Mouse (Mus musculus): ENCODE measurements around the gene BC107364. TPM values are rescaled to one million over a fixed set of nuclear protein-coding genes. Genes with fewer than 3 reads are reported as not detected.
A peak's percentile ranks its signal among the peaks of the same experiment; 100 is the strongest.

BC107364 gene
- polyA plus RNA-seq, 2 experiments, result not detected

DNA sequence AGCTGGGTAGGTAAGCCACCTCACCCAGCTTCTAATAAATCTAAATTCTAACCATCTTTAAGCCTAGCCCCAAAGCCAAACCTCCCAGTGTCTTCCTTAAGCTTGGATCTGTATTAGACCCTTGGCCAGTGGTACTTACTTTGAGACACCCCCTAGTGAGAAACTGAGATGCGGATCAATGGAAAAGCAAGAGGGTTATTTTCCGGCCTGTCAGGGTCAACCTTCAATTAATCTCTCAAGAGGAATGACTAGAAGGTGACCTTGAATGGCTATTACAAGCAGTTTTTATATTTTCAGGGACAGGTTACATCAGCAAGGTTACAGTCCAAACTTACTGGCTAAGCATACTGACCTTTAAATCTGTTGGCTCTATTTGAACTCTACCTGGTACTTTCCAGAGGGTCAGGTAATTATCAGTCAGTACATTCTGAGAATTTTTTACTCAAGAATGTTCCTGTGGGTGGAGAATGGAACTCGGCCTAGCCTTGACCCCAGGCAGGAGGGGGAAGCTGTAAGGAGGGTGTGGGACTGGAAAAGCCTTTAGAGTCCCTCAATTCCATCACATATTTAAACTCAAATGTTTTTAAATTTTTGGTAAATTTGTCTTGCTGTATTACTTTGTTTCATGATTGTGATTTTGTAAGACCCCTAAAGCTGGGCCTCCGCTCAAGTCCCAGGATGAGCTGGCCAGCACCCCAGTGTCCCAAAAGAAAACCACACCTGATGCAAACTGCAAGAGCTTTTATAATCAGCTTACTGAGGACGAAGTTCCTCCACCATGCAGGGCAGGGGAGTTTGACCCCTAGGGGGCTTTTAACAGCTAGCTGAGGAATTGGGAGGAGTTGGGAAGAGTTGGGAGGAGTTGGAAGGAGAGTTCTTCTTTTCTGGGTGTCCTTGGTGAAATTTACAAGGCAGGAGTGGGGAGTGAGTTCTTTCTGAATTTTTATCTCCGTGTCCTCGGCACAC lies 34.0 kb downstream of the BC107364 start:
- WGBS, result 77% methylated on average over 7 of the region's 7 CpGs

DNA sequence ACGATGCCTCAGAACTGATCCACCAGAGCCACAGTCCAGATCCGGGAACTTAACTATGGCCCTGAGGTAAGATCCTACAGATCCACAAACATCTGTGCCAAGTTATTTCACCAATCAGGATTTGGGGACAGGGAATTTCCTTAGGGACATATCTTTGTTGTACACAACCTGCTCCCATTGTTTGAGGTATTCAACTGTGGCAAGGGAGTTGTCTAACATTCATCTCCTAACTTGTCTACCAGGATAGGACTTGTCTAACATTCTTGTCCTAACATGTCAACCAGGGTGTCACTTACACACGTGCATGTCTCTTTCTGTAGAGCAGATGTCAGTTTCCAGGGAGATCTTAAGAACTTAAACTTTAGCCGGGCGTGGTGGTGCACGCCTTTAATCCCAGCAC lies 35.5 kb downstream of the BC107364 start:
- Histone ChIP-seq H3K9ac (ENCODE audit: low read depth, low read length, severe bottlenecking) (no peak overlapping the region), H3K9me3 (ENCODE audit: control insufficient read depth, low read length) (no peaks in the 10 kb centered on the region), H3K4me1 (ENCODE audit: control insufficient read depth, insufficient read depth, low read length) (no peaks in the 10 kb centered on the region), H3K4me2 (replicated peaks; ENCODE audit: low read depth, low read length, severe bottlenecking) (no peak overlapping the region), H3K27ac (replicated peaks; ENCODE audit: low read depth, low read length) (no peak overlapping the region), H3K27me3 (ENCODE audit: control insufficient read depth, insufficient read depth, low read length) (no peaks in the 10 kb centered on the region), H3K36me3 (ENCODE audit: control insufficient read depth, insufficient read depth, low read length) (0 out of 2 replicates have a peak, but pooled peaks cover 4% of the 10 kb centered on the region), H3K4me3 (replicated peaks; ENCODE audit: low read length) (no peak overlapping the region)
- no peak for DNase-seq (ENCODE audit: low spot score)
- TF ChIP-seq POLR2A (IDR thresholded peaks at IDR 0.05; ENCODE audit: borderline replicate concordance, extremely low read depth, insufficient read depth, insufficient read length), result no peak
- ATAC-seq (ENCODE audit: low FRiP score, low read depth), result no peak
- WGBS, result 84% methylated on average over 6 of the region's 6 CpGs

More for the DNA sequence above, 34.0 kb downstream of the BC107364 start:
- no peak for ATAC-seq (ENCODE audit: low FRiP score, low read depth)
- no peak overlapping the region for H3K4me2 ChIP-seq (replicated peaks; ENCODE audit: low read depth, low read length, severe bottlenecking)
- H3K27me3 ChIP-seq (ENCODE audit: control insufficient read depth, insufficient read depth, low read length), result no peaks in the 10 kb centered on the region
- no peaks in the 10 kb centered on the region for H3K36me3 ChIP-seq (ENCODE audit: control insufficient read depth, insufficient read depth, low read length)
- H3K4me1 ChIP-seq (ENCODE audit: control insufficient read depth, insufficient read depth, low read length), result no peaks in the 10 kb centered on the region
- TF ChIP-seq POLR2A (IDR thresholded peaks at IDR 0.05; ENCODE audit: borderline replicate concordance, extremely low read depth, insufficient read depth, insufficient read length), result no peak
- H3K4me3 ChIP-seq (replicated peaks; ENCODE audit: low read length), result no peak overlapping the region
- no peak overlapping the region for H3K9ac ChIP-seq (ENCODE audit: low read depth, low read length, severe bottlenecking)
- no peak for DNase-seq (ENCODE audit: low spot score)
- H3K9me3 ChIP-seq (ENCODE audit: control insufficient read depth, low read length), result no peaks in the 10 kb centered on the region
- H3K27ac ChIP-seq (replicated peaks; ENCODE audit: low read depth, low read length), result no peak overlapping the region

DNA sequence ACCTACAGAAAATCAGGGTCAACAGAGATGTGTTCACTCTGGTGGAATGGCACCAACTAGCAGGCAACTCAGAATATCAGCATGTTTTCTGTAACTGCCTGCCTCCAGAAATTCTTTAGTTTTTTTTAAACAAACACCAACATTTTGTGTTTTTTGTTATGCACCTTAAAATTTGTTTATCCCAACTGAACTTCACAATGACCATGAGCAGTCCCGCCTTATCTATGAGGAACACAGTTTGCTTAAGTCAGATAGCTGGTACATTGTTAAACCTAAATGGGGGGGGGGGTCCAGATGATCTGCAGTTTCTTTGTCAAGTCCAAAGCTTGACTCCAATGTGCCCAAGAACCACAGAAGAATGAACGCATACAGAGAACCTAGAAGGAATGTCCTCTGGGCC lies 36.0 kb downstream of the BC107364 start:
- no peak overlapping the region for H3K4me2 ChIP-seq (replicated peaks; ENCODE audit: low read depth, low read length, severe bottlenecking)
- no peak for TF ChIP-seq POLR2A (IDR thresholded peaks at IDR 0.05; ENCODE audit: borderline replicate concordance, extremely low read depth, insufficient read depth, insufficient read length)
- H3K4me1 ChIP-seq (ENCODE audit: control insufficient read depth, insufficient read depth, low read length), result no peaks in the 10 kb centered on the region
- no peak for ATAC-seq (ENCODE audit: low FRiP score, low read depth)
- DNase-seq (ENCODE audit: low spot score), result no peak
- H3K36me3 ChIP-seq (ENCODE audit: control insufficient read depth, insufficient read depth, low read length), result 0 out of 2 replicates have a peak, but pooled peaks cover 4% of the 10 kb centered on the region
- whole genome bisulfite sequencing, result 85% methylated on average over 2 of the region's 2 CpGs
- H3K27me3 ChIP-seq (ENCODE audit: control insufficient read depth, insufficient read depth, low read length), result no peaks in the 10 kb centered on the region
- no peak overlapping the region for H3K4me3 ChIP-seq (replicated peaks; ENCODE audit: low read length)
- H3K9me3 ChIP-seq (ENCODE audit: control insufficient read depth, low read length), result no peaks in the 10 kb centered on the region
- H3K9ac ChIP-seq (ENCODE audit: low read depth, low read length, severe bottlenecking), result no peak overlapping the region
- no peak overlapping the region for H3K27ac ChIP-seq (replicated peaks; ENCODE audit: low read depth, low read length)

DNA sequence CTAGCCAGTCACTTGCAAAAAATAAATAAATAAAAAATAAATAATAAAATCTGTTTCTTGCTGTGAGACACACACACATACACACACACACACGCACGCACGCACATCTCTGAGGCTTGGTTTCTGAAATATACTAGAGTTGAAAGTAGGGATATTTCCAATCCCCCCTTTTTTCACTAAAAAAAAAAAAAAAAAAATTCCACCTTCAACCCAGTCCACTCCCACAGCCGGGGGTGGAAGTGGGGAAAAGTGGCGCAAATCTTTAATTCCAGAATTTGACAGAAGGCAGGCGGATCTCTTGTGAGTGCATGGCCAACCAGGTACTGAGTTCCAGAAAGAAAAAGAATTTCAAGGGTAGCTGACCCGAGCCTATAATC lies 37.2 kb downstream of the BC107364 start:
- no peak for TF ChIP-seq POLR2A (IDR thresholded peaks at IDR 0.05; ENCODE audit: borderline replicate concordance, extremely low read depth, insufficient read depth, insufficient read length)
- H3K27me3 ChIP-seq (ENCODE audit: control insufficient read depth, insufficient read depth, low read length), result peaks cover 7% of the 10 kb centered on the region
- H3K4me3 ChIP-seq (replicated peaks; ENCODE audit: low read length), result peak overlapping the region; percentile 59
- 0 out of 2 replicates have a peak, but pooled peaks cover 4% of the 10 kb centered on the region for H3K36me3 ChIP-seq (ENCODE audit: control insufficient read depth, insufficient read depth, low read length)
- peak overlapping the region; percentile 54 for H3K4me2 ChIP-seq (replicated peaks; ENCODE audit: low read depth, low read length, severe bottlenecking)
- ATAC-seq (ENCODE audit: low FRiP score, low read depth), result no peak; the same call in 1 of the 2 replicates
- H3K9me3 ChIP-seq (ENCODE audit: control insufficient read depth, low read length), result no peaks in the 10 kb centered on the region
- 38% methylated on average over 7 of the region's 7 CpGs for WGBS
- no peak overlapping the region for H3K9ac ChIP-seq (ENCODE audit: low read depth, low read length, severe bottlenecking)
- H3K27ac ChIP-seq (replicated peaks; ENCODE audit: low read depth, low read length), result peak overlapping the region; percentile 92; the same call in 1 of the 2 replicates
- DNase-seq (ENCODE audit: low spot score), result no peak
- H3K4me1 ChIP-seq (ENCODE audit: control insufficient read depth, insufficient read depth, low read length), result no peaks in the 10 kb centered on the region

DNA sequence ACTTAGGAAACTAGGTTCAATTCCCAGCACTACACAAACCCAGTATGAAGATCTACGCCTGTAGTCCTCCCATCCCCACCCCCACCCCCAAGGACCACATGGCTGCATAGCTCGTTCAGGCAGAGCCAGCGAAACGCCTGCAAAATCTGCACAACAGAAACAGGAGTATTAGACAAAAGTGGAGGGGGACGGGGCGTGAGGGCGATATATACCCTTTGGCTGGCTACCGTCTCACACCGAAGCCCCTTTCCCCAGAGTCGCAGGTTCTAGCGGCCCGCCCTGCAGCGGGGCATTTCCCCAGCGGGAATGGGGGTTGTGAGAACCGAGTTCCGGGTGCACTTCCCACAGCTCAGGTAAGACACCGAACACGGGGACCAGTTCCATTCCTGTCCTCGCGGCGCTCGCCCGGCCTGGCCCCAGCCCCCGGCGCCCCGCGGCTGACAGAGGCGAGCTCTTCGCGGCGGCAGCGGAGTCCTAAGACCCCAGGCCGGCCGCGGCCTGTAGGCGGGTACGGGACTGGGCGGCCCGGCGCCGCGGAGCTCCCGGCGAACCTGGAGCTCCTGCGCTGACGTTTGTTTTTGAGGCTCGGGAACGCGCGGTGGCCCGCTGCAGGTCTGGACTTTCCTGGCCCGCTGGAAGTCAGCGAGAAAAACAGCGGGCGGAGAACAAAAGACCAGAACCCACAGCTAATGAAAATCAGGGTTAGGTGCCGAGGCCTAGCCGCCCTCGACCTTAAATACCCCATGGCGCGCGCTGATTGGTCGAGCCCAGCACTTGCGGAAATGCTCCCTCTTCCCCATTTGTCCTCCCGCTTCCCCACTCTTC lies 37.8 kb downstream of the BC107364 start:
- H3K9ac ChIP-seq (ENCODE audit: low read depth, low read length, severe bottlenecking), result peak overlapping the region; percentile 85
- H3K4me3 ChIP-seq (replicated peaks; ENCODE audit: low read length), result peak overlapping the region; percentile 59
- TF ChIP-seq POLR2A (IDR thresholded peaks at IDR 0.05; ENCODE audit: borderline replicate concordance, extremely low read depth, insufficient read depth, insufficient read length), result peak; percentile 77; the same call in 1 of the 2 replicates
- 0 out of 2 replicates have a peak, but pooled peaks cover 4% of the 10 kb centered on the region for H3K36me3 ChIP-seq (ENCODE audit: control insufficient read depth, insufficient read depth, low read length)
- H3K27ac ChIP-seq (replicated peaks; ENCODE audit: low read depth, low read length), result peak overlapping the region; percentile 92
- ATAC-seq (ENCODE audit: low FRiP score, low read depth) (peak; percentile 90), DNase-seq (ENCODE audit: low spot score) (peak; percentile 92)
- H3K4me1 ChIP-seq (ENCODE audit: control insufficient read depth, insufficient read depth, low read length), result no peaks in the 10 kb centered on the region
- no peaks in the 10 kb centered on the region for H3K9me3 ChIP-seq (ENCODE audit: control insufficient read depth, low read length)
- H3K27me3 ChIP-seq (ENCODE audit: control insufficient read depth, insufficient read depth, low read length), result peaks cover 12% of the 10 kb centered on the region
- under 1% methylated on average over 60 of the region's 64 CpGs for WGBS
- H3K4me2 ChIP-seq (replicated peaks; ENCODE audit: low read depth, low read length, severe bottlenecking), result peak overlapping the region; percentile 54
